Mouse (Mus musculus) gastrocnemius, postnatal 10 days (tissue): ENCODE data around the gene Krt20. TPM values are rescaled to one million over a fixed set of nuclear protein-coding genes. Genes with fewer than 3 reads are reported as not detected.

Experiments
- DNase-seq: peaks from one replicate; pipeline ENCODE4 v3.0.0; 2021; ENCODE audit warnings: mixed read lengths
- total RNA-seq, 2 experiments: library from RNA; stranded (reverse); gene quantifications; 2 replicates each; pipeline ENCODE4 v1.2.3; 2021

Gene Krt20
- total RNA-seq, 2 experiments from 2014 or later: 0.12 TPM; not detected in 1

DNA sequence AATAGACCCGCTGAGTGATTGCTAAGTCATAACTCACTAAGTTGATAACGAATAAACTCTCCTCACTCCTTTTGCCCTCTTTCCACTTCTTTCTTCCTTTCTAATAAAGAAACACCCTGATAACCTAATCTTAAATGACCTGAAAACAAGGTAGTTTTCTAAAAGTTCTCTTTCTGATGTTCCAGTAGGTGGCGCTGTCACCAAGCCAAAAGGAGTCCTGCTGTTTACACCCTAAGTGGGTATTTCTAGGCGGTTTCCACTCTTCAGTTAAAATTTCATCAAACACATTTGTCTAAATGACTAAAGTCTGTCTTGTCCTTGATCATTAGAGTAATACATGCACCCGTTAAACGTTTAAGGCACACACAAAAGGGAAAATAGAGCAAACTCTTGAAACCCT lies 24.7 kb downstream of the Krt20 start:
- DNase-seq: peak; percentile 39

GRCm38 (mm10) chr11:99406186-99406585 lies 31.8 kb downstream of the Krt20 start:
- DNase-seq: no peak

- no peak for DNase-seq
Observed at GRCm38 (mm10) chr11:99399956-99400549, 37.9 kb downstream of the Krt20 start.

DNA sequence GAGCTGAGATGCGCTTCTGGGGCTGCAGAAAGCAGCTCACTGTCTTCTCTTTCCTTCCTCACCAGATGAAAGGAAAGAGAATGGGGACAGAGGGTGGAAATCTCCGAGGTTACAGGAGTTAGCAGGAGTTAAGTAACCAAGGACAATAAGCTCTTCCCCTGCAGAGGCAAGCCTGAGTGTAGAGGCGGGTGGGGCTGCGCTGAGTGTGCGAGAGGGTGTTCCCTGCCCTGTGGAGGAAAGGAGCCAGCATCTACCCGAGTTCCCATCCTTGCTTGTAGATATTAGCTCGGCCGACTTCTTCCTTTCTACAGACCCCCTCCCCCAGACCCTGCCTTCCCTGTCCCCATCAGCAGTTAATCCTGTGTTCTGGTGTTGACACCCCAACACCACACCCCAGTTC lies 39.1 kb downstream of the Krt20 start:
- DNase-seq: no peak

GRCm38 (mm10) chr11:99398084-99398483 lies 39.9 kb downstream of the Krt20 start:
- DNase-seq: no peak

DNA sequence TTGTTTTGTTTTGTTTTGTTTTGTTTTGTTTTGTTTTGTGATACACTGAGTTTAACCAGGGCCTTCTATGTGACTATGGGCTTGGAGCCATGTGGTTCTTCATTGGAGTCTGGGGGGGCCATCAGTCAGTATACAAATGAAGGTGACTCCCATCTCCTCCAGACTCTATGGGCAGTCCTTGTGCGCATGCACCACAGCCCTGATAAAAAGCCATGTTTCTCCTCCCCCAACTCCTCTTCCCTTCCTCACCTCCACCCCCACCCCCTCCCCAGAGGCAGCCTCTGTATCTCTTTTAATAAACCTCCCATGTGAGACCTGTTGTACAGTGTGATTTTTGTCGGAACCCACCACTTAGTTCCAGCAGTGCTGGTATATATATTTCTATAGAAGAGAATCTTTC lies 41.3 kb downstream of the Krt20 start:
- no peak for DNase-seq

DNA sequence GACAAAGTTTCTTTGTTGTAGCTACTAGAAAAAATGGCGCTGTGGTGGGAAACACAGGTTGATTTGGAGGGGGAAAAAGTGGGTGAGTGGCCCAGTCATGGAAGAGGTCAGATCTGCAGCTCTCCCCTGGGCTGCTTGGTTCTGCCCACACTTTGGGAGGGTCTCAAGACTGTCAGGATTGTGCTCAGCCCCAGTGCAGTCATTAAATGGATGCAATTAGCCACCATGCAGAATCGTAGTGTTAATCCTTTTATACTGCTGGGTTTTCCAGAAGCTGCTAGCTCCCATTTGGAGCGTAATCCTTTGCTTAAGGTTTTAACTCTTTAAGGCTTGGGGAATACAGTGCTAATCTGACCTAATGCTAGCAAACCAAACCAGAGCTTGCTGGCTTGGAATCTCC lies 41.9 kb downstream of the Krt20 start:
- DNase-seq: no peak

DNA sequence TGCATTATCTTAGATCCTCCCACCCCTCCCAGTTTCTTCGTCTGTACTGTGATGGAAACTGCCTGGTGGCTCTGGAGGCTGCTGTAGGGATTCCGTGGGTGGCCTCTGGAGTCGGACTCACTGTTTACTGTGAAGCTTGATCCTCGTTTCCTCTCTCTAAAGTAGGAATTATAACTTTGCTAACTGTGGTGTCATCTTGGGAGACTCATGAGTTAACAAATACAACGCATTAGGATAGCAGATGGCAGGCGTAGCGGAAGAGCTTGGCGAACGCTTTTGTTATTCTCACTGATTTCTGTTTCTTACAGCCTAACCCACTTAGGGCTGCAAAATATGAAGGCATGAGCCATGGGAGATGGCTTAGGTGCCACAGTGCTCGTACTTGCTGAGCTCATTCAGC lies 45.5 kb downstream of the Krt20 start:
- no peak for DNase-seq

- no peak for DNase-seq
Observed at GRCm38 (mm10) chr11:99391375-99391774, 46.6 kb downstream of the Krt20 start.

- no peak for DNase-seq
Observed at GRCm38 (mm10) chr11:99390866-99391265, 47.1 kb downstream of the Krt20 start.

GRCm38 (mm10) chr11:99389264-99389663 lies 48.7 kb downstream of the Krt20 start, which contains the start of gene Krt10:
Gene Krt10 (minus strand): TSS chr11:99389364.
- DNase-seq: no peak

GRCm38 (mm10) chr11:99388661-99389060 lies 49.3 kb downstream of the Krt20 start:
- no peak for DNase-seq

DNA sequence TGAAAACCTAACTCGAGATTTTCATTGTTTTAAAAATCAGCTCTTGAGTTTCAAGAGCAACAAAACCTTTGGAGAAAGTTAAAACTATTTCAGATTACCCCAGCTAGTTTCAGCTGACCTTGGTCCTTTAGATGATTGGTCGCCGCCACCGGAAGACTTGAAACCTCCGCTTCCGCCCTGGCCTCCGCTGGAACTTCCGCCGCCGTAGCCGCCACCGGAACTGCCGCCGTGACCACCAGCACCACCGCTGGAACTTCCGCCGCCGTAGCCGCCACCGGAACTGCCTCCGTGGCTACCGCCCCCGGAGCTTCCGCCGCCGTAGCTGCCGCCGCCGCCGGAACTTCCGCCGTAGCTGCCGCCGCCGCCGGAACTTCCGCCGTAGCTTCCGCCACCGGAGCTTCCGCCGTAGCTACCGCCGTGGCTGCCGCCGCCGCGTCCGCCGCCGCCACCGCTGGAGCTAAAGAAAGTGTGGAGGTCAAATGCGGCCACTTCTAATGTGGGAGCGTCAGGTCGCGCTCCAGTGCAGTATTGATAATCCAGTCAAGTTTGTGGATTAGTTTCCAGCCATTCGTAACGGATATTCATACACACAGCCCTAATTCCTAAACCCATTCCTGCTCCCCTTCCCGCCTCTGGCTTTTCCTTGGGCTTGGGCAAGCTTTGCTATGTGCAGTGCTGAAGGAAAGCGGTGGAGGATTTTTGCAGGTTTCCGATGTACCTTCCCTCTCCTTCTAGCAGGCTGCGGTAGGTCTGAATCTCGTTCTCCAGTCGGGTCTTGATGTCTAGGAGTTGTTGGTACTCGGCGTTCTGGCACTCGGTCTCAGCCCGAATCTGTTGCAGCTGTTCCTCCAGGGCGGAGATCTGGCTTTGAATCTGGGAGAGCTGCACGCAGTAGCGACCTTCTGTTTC lies 51.9 kb downstream of the Krt20 start:
- DNase-seq: peak; percentile 90

DNA sequence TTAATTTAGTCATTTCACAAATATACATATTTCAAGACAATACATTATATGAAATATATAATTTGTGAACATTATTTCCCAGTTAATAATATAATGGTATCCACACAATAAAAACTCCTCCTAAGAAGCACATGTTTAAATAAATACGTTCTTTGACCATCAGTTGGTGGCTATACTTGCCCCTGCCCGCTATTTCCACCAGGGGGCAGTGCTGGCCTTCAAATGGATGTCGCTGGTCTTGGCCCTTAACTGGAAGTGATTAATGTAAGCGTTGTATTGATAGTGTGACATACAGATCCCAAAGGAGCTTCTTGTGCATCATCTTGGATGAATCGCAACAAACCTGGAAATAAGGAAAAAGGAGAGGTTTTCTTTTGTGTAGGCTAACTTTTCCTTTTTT lies 58.4 kb downstream of the Krt20 start:
- DNase-seq: peak; percentile 78

Other genes starting within 250 kb of the Krt20 start
- gene Smarce1, start 207.1 kb downstream of the Krt20 start, total RNA-seq: 10 to 100 TPM; 55.5 to 63.5 TPM
- gene Krt222, start 194.1 kb downstream of the Krt20 start, total RNA-seq: 10 to 100 TPM in 1 of 2 experiments, 1 to 10 TPM in 1; 9.3 to 11.7 TPM
- not detected for gene Krt24, start 152.9 kb downstream of the Krt20 start, total RNA-seq
- under 1 TPM in 1 of 2 experiments, not detected in 1; 0.14 TPM for gene Krt25, start 115.2 kb downstream of the Krt20 start, total RNA-seq
- gene Krt26, start 100.2 kb downstream of the Krt20 start, total RNA-seq: not detected
- not detected for gene Krt27, start 87.0 kb downstream of the Krt20 start, total RNA-seq
- gene Krt28, start 63.2 kb downstream of the Krt20 start, total RNA-seq: under 1 TPM in 1 of 2 experiments, not detected in 1; 0.16 TPM
- 1 to 10 TPM; 5.6 to 6.6 TPM for gene Krt10, start 48.8 kb downstream of the Krt20 start, total RNA-seq
- not detected for gene Krt12, start 15.9 kb downstream of the Krt20 start, total RNA-seq
- under 1 TPM in 1 of 2 experiments, not detected in 1; 0.16 TPM for gene Krt23, start 55.0 kb upstream of the Krt20 start, total RNA-seq
- not detected for gene Krt39, start 83.2 kb upstream of the Krt20 start, total RNA-seq
- not detected for gene Krt40, start 105.0 kb upstream of the Krt20 start, total RNA-seq
- not detected for gene Krtap3-3, start 112.7 kb upstream of the Krt20 start, total RNA-seq
- gene Krtap3-2, start 118.7 kb upstream of the Krt20 start, total RNA-seq: not detected
- not detected for gene Gm11939, start 121.3 kb upstream of the Krt20 start, total RNA-seq
- gene Krtap3-1, start 128.5 kb upstream of the Krt20 start, total RNA-seq: not detected
- not detected for gene Krtap1-5, start 142.9 kb upstream of the Krt20 start, total RNA-seq
- not detected for gene Krtap1-4, start 145.5 kb upstream of the Krt20 start, total RNA-seq
- not detected for gene Krtap1-3, start 153.2 kb upstream of the Krt20 start, total RNA-seq
- not detected for gene Krtap9-3, start 160.0 kb upstream of the Krt20 start, total RNA-seq
- not detected for gene Gm11938, start 165.2 kb upstream of the Krt20 start, total RNA-seq
- gene Gm11937, start 172.0 kb upstream of the Krt20 start, total RNA-seq: not detected
- gene Krtap2-4, start 176.7 kb upstream of the Krt20 start, total RNA-seq: not detected
- not detected for gene Gm11562, start 182.3 kb upstream of the Krt20 start, total RNA-seq
- not detected for gene Krtap4-1, start 190.1 kb upstream of the Krt20 start, total RNA-seq
- gene Krtap4-2, start 196.9 kb upstream of the Krt20 start, total RNA-seq: not detected
- gene Krtap4-7, start 205.9 kb upstream of the Krt20 start, total RNA-seq: not detected
- not detected for gene Gm11555, start 212.1 kb upstream of the Krt20 start, total RNA-seq
- not detected for gene Gm11563, start 220.8 kb upstream of the Krt20 start, total RNA-seq
- not detected for gene Krtap4-6, start 227.8 kb upstream of the Krt20 start, total RNA-seq